Mouse (Mus musculus): ENCODE data around the gene Hmcn2. TPM values are rescaled to one million over a fixed set of nuclear protein-coding genes. Genes with fewer than 3 reads are reported as not detected.
A peak's percentile ranks its signal among the peaks of the same experiment; 100 is the strongest.

Gene Hmcn2
- polyA plus RNA-seq, 1 experiment from 2014 or later, result 4.1 TPM

- Histone ChIP-seq H3K4me1 (peaks cover 51% of the 10 kb centered on the region), H3K4me2 (no peak overlapping the region), H3K27ac (0 out of 2 replicates have a peak overlapping the region, but pooled peaks have one; percentile 45), H3K9me3 (no peaks in the 10 kb centered on the region), H3K9ac (no peak overlapping the region), H3K4me3 (replicated peaks) (no peak overlapping the region), H3K27me3 (replicated peaks) (no peaks in the 10 kb centered on the region), H3K36me3 (no peaks in the 10 kb centered on the region)
- no peak; the same call in 1 of the 2 replicates for ATAC-seq (ENCODE audit: insufficient read depth, low FRiP score, low read depth)
- 41% methylated on average over 4 of the region's 4 CpGs for WGBS
Observed at GRCm38 (mm10) chr2:31449441-31449815, 135.2 kb downstream of the Hmcn2 start.

- no peaks in the 10 kb centered on the region for H3K9me3 ChIP-seq
- H3K4me1 ChIP-seq, result peaks cover 56% of the 10 kb centered on the region
- no peaks in the 10 kb centered on the region for H3K36me3 ChIP-seq
- no peak overlapping the region for H3K27ac ChIP-seq
- no peak for ATAC-seq (ENCODE audit: insufficient read depth, low FRiP score, low read depth)
- H3K4me3 ChIP-seq (replicated peaks), result no peak overlapping the region
- WGBS, result 90% methylated on average over 4 of the region's 4 CpGs
- H3K9ac ChIP-seq, result no peak overlapping the region
- no peak overlapping the region for H3K4me2 ChIP-seq
- H3K27me3 ChIP-seq (replicated peaks), result no peaks in the 10 kb centered on the region
Observed at GRCm38 (mm10) chr2:31449902-31450301, 135.7 kb downstream of the Hmcn2 start.

GRCm38 (mm10) chr2:31450661-31451060 is 136.4 kb downstream of the Hmcn2 start:
- H3K27ac ChIP-seq, result no peak overlapping the region
- no peak for ATAC-seq (ENCODE audit: insufficient read depth, low FRiP score, low read depth)
- H3K4me3 ChIP-seq (replicated peaks), result no peak overlapping the region
- H3K9ac ChIP-seq, result no peak overlapping the region
- 52% methylated on average over 3 of the region's 3 CpGs for WGBS
- no peaks in the 10 kb centered on the region for H3K27me3 ChIP-seq (replicated peaks)
- H3K36me3 ChIP-seq, result no peaks in the 10 kb centered on the region
- H3K4me1 ChIP-seq, result peaks cover 56% of the 10 kb centered on the region
- H3K4me2 ChIP-seq, result no peak overlapping the region
- H3K9me3 ChIP-seq, result no peaks in the 10 kb centered on the region

- Histone ChIP-seq H3K4me3 (replicated peaks) (no peak overlapping the region), H3K36me3 (no peaks in the 10 kb centered on the region), H3K4me1 (peaks cover 56% of the 10 kb centered on the region), H3K9ac (no peak overlapping the region), H3K9me3 (no peaks in the 10 kb centered on the region), H3K27me3 (replicated peaks) (no peaks in the 10 kb centered on the region), H3K27ac (no peak overlapping the region), H3K4me2 (no peak overlapping the region)
- 22% methylated on average over 1 of the region's 1 CpGs for WGBS
- no peak for ATAC-seq (ENCODE audit: insufficient read depth, low FRiP score, low read depth)
Observed at GRCm38 (mm10) chr2:31451530-31451929, 137.3 kb downstream of the Hmcn2 start.

- ATAC-seq (ENCODE audit: insufficient read depth, low FRiP score, low read depth), result no peak
- no peaks in the 10 kb centered on the region for H3K27me3 ChIP-seq (replicated peaks)
- H3K4me2 ChIP-seq, result no peak overlapping the region
- 63% methylated on average over 13 of the region's 13 CpGs for WGBS
- H3K27ac ChIP-seq, result peak overlapping the region; percentile 68; the same call in 1 of the 2 replicates
- no peaks in the 10 kb centered on the region for H3K9me3 ChIP-seq
- H3K4me1 ChIP-seq, result peaks cover 56% of the 10 kb centered on the region
- H3K4me3 ChIP-seq (replicated peaks), result no peak overlapping the region
- no peaks in the 10 kb centered on the region for H3K36me3 ChIP-seq
- no peak overlapping the region for H3K9ac ChIP-seq
Observed at GRCm38 (mm10) chr2:31453011-31453410, 138.8 kb downstream of the Hmcn2 start.

- Histone ChIP-seq H3K4me2 (no peak overlapping the region), H3K9ac (no peak overlapping the region), H3K36me3 (no peaks in the 10 kb centered on the region), H3K4me1 (peaks cover 53% of the 10 kb centered on the region), H3K9me3 (no peaks in the 10 kb centered on the region), H3K27ac (peak overlapping the region; percentile 83), H3K27me3 (replicated peaks) (no peaks in the 10 kb centered on the region), H3K4me3 (replicated peaks) (no peak overlapping the region)
- 34% methylated on average over 11 of the region's 11 CpGs for WGBS
- peak; percentile 40; the same call in 1 of the 2 replicates for ATAC-seq (ENCODE audit: insufficient read depth, low FRiP score, low read depth)
Observed at GRCm38 (mm10) chr2:31453559-31454177, 139.5 kb downstream of the Hmcn2 start.

- H3K4me2 ChIP-seq, result no peak overlapping the region
- peak overlapping the region; percentile 83 for H3K27ac ChIP-seq
- no peaks in the 10 kb centered on the region for H3K9me3 ChIP-seq
- H3K4me3 ChIP-seq (replicated peaks), result no peak overlapping the region
- H3K9ac ChIP-seq, result no peak overlapping the region
- peaks cover 47% of the 10 kb centered on the region for H3K4me1 ChIP-seq
- no peaks in the 10 kb centered on the region for H3K27me3 ChIP-seq (replicated peaks)
- H3K36me3 ChIP-seq, result no peaks in the 10 kb centered on the region
- WGBS, result 44% methylated on average over 8 of the region's 8 CpGs
- ATAC-seq (ENCODE audit: insufficient read depth, low FRiP score, low read depth), result no peak
Observed at GRCm38 (mm10) chr2:31454280-31454679, 140.1 kb downstream of the Hmcn2 start.

GRCm38 (mm10) chr2:31455418-31455817 is 141.2 kb downstream of the Hmcn2 start:
- Histone ChIP-seq H3K27me3 (replicated peaks) (0 out of 2 replicates have a peak, but pooled peaks cover 7% of the 10 kb centered on the region), H3K36me3 (no peaks in the 10 kb centered on the region), H3K9ac (no peak overlapping the region), H3K9me3 (no peaks in the 10 kb centered on the region), H3K4me1 (peaks cover 44% of the 10 kb centered on the region), H3K27ac (no peak overlapping the region), H3K4me3 (replicated peaks) (no peak overlapping the region), H3K4me2 (no peak overlapping the region)
- ATAC-seq (ENCODE audit: insufficient read depth, low FRiP score, low read depth), result no peak
- WGBS, result 83% methylated on average over 7 of the region's 7 CpGs

GRCm38 (mm10) chr2:31458460-31458859 is 144.2 kb downstream of the Hmcn2 start:
- H3K9ac ChIP-seq, result no peak overlapping the region

GRCm38 (mm10) chr2:31458989-31459936 is 145.0 kb downstream of the Hmcn2 start:
- ATAC-seq (ENCODE audit: insufficient read depth, low FRiP score, low read depth), result peak; percentile 84
- H3K27ac ChIP-seq, result peak overlapping the region; percentile 92
- peak overlapping the region; percentile 88 for H3K4me2 ChIP-seq
- no peaks in the 10 kb centered on the region for H3K9me3 ChIP-seq
- 0 out of 2 replicates have a peak, but pooled peaks cover 8% of the 10 kb centered on the region for H3K27me3 ChIP-seq (replicated peaks)
- no peaks in the 10 kb centered on the region for H3K36me3 ChIP-seq
- no peak overlapping the region for H3K9ac ChIP-seq
- peak overlapping the region; percentile 43 for H3K4me3 ChIP-seq (replicated peaks)
- peaks cover 21% of the 10 kb centered on the region for H3K4me1 ChIP-seq
- 33% methylated on average over 16 of the region's 16 CpGs for WGBS

More at GRCm38 (mm10) chr2:31458460-31458859, 144.2 kb downstream of the Hmcn2 start:
- 0 out of 2 replicates have a peak, but pooled peaks cover 8% of the 10 kb centered on the region for H3K27me3 ChIP-seq (replicated peaks)
- no peaks in the 10 kb centered on the region for H3K36me3 ChIP-seq
- H3K4me3 ChIP-seq (replicated peaks), result no peak overlapping the region
- ATAC-seq (ENCODE audit: insufficient read depth, low FRiP score, low read depth), result no peak
- peaks cover 21% of the 10 kb centered on the region for H3K4me1 ChIP-seq
- WGBS, result 54% methylated on average over 5 of the region's 5 CpGs
- H3K4me2 ChIP-seq, result peak overlapping the region; percentile 6; the same call in 1 of the 2 replicates
- H3K27ac ChIP-seq, result peak overlapping the region; percentile 74
- no peaks in the 10 kb centered on the region for H3K9me3 ChIP-seq

- H3K4me3 ChIP-seq (replicated peaks), result peak overlapping the region; percentile 43
- H3K9me3 ChIP-seq, result no peaks in the 10 kb centered on the region
- H3K9ac ChIP-seq, result peak overlapping the region; percentile 37; the same call in 1 of the 2 replicates
- ATAC-seq (ENCODE audit: insufficient read depth, low FRiP score, low read depth), result no peak
- H3K4me2 ChIP-seq, result peak overlapping the region; percentile 88
- peak overlapping the region; percentile 92 for H3K27ac ChIP-seq
- 0 out of 2 replicates have a peak, but pooled peaks cover 8% of the 10 kb centered on the region for H3K27me3 ChIP-seq (replicated peaks)
- H3K36me3 ChIP-seq, result no peaks in the 10 kb centered on the region
- peaks cover 15% of the 10 kb centered on the region for H3K4me1 ChIP-seq
- WGBS, result under 1% methylated on average over 48 of the region's 48 CpGs
Observed at GRCm38 (mm10) chr2:31460025-31460571, 145.9 kb downstream of the Hmcn2 start.
